Comparison of ENCODE assay signal across 25 mouse cellular contexts in the genomic region with DNA sequence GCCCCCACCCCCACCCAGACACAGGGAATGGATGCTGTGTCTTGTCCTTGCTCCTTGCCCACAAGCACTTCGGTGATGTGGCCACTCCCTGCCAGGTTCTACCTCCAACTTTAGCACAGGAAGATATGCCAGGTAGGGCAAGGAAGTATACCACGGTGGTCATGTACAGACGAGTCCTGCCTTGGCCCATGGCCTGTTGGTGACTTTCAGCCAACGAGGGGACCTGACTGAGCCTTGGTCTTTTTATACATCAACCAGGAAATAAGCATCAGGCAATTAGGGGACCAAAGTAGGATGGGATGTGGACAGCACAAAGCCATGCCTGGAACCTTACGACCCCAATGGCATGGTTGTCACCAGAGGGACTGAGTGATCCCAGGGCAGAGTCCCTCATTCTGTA. TPM values are rescaled to one million over a fixed set of nuclear protein-coding genes. Genes with fewer than 3 reads are reported as not detected.
"Had no signal": no experiment of that assay in that cellular context is flagged by ENCODE, and none has a peak within 500 bp of the region (broad histone marks: within the 10 kb centered on the region; RNA-seq: fewer than 3 reads in every experiment).

No protein-coding gene starts in this region.

- DNase-seq: gastrocnemius, postnatal 14 days; gastrocnemius, postnatal 36 days; heart, adult 11 months; heart, adult 2 months; heart, postnatal 14 days; heart, postnatal 36 days; kidney, adult 11 months; kidney, adult 2 months; kidney, adult 9 months; kidney, postnatal 14 days; kidney, postnatal 36 days; layer of hippocampus, adult 9-11 months; layer of hippocampus, postnatal 36 days; liver had no signal

- H3K9me3 ChIP-seq: heart, embryonic 13.5 days; heart, embryonic 15.5 days; hindbrain, embryonic 13.5 days; hindbrain, embryonic 15.5 days; kidney, embryonic 15.5 days; limb, embryonic 10.5 days; limb, embryonic 12.5 days had no signal

- H3K4me1 ChIP-seq: hindbrain, embryonic 15.5 days; limb, embryonic 10.5 days had no signal

- H3K4me2 ChIP-seq: heart, embryonic 11.5 days; heart, embryonic 13.5 days; heart, embryonic 15.5 days; hindbrain, embryonic 13.5 days; hindbrain, embryonic 15.5 days; kidney, embryonic 15.5 days; limb, embryonic 12.5 days had no signal

- ATAC-seq: hindbrain, postnatal 0 days; intestine, embryonic 16.5 days had no signal

- H3K36me3 ChIP-seq: heart, embryonic 13.5 days; heart, embryonic 15.5 days; hindbrain, embryonic 13.5 days; hindbrain, embryonic 15.5 days; kidney, embryonic 15.5 days; limb, embryonic 10.5 days; limb, embryonic 12.5 days had no signal

- H3K27me3 ChIP-seq: heart, embryonic 13.5 days; heart, embryonic 15.5 days; hindbrain, embryonic 13.5 days; hindbrain, embryonic 15.5 days; kidney, embryonic 15.5 days; limb, embryonic 12.5 days had no signal

- H3K27ac ChIP-seq: heart, adult 2 months; heart, embryonic 13.5 days; heart, embryonic 15.5 days; hindbrain, embryonic 13.5 days; hindbrain, embryonic 15.5 days; hindbrain, postnatal 0 days; kidney, embryonic 15.5 days; kidney, postnatal 0 days; limb, embryonic 10.5 days; limb, embryonic 12.5 days had no signal

- H3K9ac ChIP-seq: heart, embryonic 13.5 days; heart, embryonic 15.5 days; hindbrain, embryonic 13.5 days; hindbrain, embryonic 15.5 days; kidney, embryonic 15.5 days; limb, embryonic 12.5 days had no signal

- H3K4me3 ChIP-seq: heart, adult 2 months; heart, embryonic 13.5 days; heart, embryonic 15.5 days; hindbrain, embryonic 13.5 days; hindbrain, embryonic 15.5 days; kidney, embryonic 15.5 days; limb, embryonic 10.5 days; limb, embryonic 12.5 days had no signal

RNA-seq across cellular contexts. Expression of a gene that starts 9.3 kb away (rescaled TPM):
- polyA plus RNA-seq: heart, embryonic 11.5 days had no signal
